Mouse (Mus musculus) thymus, postnatal 10 days (tissue): Measurements from ENCODE around the gene Lgals4.

Source experiments
- DNase-seq, 2 experiments: peaks; one replicate each; pipeline ENCODE4 v3.0.0; 2021; ENCODE audit warnings: low spot score in 2 of 2

The Lgals4 gene

GRCm38 (mm10) chr7:28808221-28808941 is 25.3 kb upstream of the Lgals4 start, which contains the start of gene Hnrnpl:
Gene Hnrnpl, plus strand, starts transcription at chr7:28808541.
- DNase-seq = peak; percentile 59 to 64

DNA sequence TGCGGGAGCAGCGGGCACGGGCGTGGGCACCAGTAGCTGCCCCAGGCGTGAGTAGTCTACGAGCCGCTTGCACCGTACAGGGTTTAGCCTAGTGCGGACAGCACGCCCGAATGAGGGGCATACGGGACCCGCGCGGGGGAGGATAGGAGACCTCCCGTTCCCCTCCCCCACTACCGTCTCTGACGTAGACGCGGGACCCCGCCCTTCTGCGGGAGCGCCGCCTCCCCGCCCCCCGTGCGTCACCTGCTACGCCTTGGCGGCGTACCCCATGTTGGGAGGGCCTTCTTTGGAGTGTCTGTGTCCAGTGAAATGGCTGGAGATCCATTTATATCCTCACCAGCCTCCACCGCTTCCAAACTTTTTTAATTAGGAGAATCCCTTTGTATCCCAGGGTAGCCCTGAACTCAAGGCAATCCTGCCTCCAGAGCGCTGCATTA is 24.7 kb upstream of the Lgals4 start:
- DNase-seq = peak; percentile 96 to 97

- DNase-seq = peak; percentile 64 to 69
Observed at GRCm38 (mm10) chr7:28809401-28810089, 24.1 kb upstream of the Lgals4 start.

DNA sequence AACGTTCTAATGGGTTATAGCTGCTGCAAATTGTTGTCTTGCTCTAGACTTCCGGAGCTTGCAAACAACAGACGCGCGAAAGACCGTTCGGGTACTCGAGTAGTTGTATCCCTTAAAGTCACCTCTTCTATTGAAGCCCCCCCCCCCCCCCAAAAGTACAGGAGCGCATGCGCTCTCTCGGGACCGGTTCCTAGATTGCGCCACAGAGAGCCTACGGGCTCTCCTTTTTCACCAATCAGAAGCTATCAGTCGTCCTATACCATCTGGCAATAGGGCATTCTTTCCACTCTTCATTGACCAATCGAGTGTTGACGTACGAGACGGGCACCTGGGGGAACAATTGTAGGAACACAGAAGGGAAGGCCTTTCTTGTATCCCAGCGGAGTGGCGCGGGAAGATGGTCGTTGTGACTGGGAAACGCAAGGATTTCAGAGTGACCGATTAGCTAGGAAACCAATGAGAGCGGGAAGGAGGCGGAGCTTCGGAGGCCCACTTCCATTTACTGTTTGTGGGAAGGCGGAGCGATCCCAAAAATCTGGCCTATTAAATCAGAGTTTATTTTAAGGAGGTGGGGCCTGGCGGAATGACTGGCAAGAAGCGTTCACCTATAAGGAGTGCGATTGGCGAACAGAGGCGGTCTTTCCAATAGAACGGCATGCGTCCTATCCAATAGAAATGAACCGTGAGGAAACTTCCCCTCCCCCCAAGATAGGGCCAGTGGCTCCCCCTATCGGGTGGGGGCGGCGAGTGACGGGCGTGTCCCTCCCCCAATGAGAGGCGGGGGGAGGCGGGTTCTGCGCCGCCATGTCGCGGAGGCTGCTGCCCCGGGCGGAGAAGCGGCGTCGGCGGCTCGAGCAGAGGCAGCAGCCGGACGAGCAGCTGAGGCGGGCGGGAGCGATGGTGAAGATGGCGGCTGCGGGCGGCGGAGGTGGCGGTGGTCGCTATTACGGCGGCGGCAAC is 23.3 kb upstream of the Lgals4 start:
- peak; percentile 98 to 99 for DNase-seq

DNA sequence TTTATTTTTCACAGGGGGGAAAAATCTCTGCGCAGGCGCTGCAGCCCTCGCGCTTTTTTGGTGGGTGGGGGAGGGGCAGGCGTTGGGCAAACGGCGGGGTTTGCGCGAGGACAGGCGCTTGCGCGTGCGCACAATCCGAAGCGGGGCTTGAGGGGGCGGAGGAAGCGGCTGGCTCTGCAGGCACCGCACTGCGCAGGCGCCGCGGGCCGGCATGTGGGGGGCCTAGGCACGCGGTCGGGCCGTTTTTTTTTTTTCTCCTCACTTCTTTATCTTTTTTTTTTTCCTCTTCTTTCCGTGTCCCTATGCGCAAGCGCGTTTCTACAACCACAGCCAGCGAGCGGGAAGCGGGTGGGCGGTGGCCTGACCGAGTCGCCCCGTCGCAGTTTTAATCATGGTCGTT is 22.4 kb upstream of the Lgals4 start:
- peak; percentile 94 to 97 for DNase-seq

- no peak for DNase-seq
Observed at GRCm38 (mm10) chr7:28811640-28812275, 21.9 kb upstream of the Lgals4 start.

DNA sequence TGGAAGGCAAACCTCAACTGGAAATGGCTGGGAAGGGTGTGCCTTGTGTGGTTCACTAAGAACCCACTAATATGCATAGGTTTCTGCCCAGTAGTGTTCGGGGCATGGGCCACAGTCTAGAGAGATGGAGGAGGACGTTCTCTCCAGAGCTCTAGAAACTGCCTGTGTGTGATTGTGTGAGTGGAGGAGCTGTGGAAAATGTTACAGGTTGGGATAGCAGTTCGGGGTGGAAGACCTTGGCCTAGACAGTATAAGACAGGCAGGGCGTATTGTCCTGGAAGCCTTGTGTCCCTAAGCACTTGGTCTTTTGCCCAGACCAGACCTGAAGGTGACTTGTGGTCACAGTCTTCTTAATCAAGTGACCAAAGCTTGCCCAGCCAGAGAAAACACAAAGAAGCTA is 21.2 kb upstream of the Lgals4 start:
- no peak for DNase-seq

GRCm38 (mm10) chr7:28812949-28813348 is 20.7 kb upstream of the Lgals4 start:
- DNase-seq = no peak

DNA sequence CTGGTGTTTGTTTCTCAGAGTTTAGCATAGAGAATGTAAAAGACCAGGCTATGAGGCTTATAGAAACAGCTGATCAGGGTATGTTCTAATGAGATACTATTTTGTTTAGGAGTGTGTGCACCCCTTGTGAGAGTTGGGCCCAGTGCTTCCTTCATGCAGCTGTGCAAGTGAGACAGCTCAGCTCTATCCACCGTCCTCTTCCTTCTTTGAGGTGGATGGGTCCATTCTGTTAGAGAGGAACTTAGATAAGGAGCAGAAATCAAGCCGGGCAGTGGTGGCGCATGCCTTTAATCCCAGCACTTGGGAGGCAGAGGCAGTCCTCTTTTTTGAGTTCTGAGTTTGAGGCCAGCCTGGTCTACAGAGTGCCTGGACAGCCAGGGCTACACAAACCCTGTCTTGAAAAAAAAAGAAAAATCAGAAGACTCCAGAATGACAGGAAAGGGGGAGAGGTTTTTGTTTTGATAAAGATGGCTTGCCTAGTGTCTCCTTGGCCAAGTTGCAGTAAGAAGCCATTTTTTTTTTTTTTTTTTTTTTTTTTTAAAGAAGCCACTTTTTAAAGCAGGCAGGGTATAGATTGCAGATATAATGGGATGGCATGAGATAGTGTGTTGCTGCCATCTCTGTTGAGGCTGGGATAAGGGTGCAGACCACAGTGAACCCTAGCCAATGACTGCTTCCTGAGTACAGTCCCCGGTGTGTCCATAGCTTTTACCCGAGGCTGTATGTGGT is 19.2 kb upstream of the Lgals4 start:
- no peak for DNase-seq

GRCm38 (mm10) chr7:28815230-28815629 is 18.4 kb upstream of the Lgals4 start:
- no peak for DNase-seq

GRCm38 (mm10) chr7:28816201-28816600 is 17.5 kb upstream of the Lgals4 start:
- DNase-seq = no peak

- DNase-seq = no peak
Observed at GRCm38 (mm10) chr7:28816920-28817319, 16.7 kb upstream of the Lgals4 start.

DNA sequence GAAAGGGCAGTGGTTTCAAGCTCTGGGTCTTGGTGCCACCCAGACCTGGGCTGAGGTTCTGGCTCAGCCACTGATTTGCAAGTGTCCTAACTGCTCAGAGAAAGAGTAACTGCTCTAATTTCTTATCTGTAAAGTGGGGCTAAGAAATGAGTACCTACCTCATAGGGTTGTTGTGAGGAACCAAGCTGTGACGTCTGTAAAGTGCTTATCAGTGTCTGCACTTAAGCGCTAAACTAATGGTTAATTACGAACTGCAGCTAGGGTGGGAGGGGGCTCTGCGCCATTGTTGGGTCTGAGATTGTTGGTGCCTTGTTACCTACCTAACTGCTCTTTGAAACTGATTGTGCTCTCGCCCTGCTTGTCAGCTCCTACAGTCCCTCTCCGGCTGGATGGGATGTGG is 16.1 kb upstream of the Lgals4 start:
- DNase-seq = no peak

DNA sequence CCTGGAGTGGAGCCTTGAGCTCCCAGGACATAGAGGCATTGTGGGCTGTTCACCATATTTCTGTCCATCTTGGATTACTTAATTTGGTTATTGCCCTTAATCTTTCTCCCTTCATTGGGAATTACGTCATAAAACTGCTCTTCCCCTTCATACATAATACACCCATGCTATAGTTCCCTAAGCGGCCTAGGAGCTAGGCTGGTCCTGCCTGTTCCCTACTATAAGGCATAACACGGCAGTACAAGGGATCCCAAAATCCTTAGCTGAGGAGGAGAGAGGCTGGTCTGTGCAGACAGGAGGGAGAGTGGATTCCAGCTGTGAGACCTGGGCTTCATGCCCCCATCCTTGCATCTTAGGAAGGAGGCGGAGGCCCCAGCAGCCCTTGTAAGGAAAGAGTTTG is 15.7 kb upstream of the Lgals4 start:
- no peak for DNase-seq

- DNase-seq = no peak
Observed at GRCm38 (mm10) chr7:28818436-28818835, 15.2 kb upstream of the Lgals4 start.

DNA sequence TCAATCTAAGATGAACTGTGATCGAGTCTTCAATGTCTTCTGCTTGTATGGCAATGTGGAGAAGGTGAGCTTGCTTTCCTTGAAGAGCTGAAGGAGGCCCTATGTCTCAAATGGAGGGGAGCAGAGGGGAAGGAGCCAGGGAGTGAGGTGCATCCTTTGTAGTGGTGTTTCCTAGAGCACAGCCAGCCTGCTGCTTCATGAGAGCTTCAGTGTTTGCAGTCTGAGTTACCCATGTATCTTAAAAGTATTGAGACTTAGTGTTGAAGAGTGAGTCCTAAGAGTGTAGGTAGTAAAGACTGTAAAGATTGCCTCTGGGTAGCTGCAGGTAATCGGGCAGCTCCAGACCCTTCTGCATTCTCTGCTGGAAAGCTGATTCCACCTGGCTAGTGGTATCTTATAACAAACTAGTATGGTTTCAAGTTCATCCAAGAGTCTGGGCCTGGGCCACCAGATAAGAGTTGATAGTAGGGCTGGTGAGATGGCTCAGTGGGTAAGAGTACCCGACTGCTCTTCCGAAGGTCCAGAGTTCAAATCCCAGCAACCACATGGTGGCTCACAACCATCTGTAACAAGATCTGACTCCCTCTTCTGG is 14.7 kb upstream of the Lgals4 start:
- no peak for DNase-seq

DNA sequence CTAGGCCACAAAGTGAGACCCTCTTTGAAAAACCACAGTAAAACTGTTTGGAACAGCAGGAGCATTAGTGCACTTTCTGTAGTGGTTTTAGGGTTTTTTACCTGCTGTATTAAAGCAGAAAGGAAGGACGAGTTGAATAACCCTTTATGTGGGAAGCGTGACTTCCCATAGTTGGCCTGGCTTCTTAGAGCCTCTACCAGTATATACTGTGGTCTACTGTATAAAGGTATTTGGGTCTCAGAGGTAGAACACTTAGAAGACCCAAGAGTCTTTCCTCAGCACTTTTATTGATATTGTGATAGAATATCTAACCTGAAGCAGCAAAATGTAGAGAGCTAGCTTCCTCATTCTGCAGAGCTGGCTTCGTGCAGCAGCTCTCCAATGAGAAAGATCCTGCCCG is 14.1 kb upstream of the Lgals4 start:
- no peak for DNase-seq

DNA sequence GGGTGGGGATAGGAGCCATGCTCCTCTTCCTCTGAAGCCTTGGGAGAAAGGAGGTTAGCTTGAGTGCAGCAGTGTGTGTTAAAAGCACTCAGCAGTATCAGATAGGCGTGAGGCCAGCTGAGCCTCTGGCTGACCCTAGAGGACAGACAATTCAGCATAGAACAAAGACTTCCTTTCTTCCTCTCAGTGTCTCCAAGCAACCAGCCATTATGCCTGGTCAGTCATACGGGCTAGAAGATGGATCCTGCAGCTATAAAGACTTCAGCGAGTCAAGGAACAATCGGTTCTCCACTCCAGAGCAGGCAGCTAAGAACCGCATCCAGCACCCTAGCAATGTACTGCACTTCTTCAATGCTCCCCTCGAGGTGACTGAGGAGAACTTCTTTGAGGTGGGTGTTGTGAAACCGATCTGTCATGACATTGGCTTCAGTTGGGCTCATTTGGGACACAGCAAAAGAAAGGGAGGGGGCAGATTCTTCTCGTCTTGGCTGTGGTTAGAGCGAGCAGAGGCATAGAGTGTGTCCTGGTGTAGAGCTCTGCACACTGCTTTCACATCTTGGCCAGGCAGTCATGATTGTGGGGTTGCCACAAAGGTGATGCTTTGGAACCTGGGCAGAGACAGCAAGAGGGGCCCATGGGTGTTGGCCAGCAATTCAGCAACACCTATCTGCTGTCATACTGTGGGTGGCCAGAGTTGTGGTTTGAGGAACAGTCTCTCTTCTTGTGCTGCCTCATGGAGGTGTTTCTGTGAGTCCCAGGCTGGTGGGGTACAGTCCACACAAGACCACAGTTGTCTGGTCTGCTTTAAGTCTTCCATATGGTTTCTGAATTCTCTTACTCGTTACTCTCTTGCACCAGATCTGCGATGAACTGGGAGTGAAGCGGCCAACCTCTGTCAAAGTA is 13.0 kb upstream of the Lgals4 start:
- DNase-seq = no peak

- no peak for DNase-seq
Observed at GRCm38 (mm10) chr7:28821261-28821831, 12.3 kb upstream of the Lgals4 start.
